Comparison of ENCODE assay signal across 7 mouse cellular contexts in genomic region chr11:72457995-72458496, GRCm38 (mm10). TPM values are rescaled to one million over a fixed set of nuclear protein-coding genes. Genes with fewer than 3 reads are reported as not detected.
DNase-seq lines count a peak whose midpoint lies in the region; ATAC-seq and TF ChIP-seq lines count a peak whose summit lies in the region.

No protein-coding gene starts in this region.

- peak; percentile 76 for DNase-seq in kidney, adult 2 months
- DNase-seq in embryo, embryonic 11 days = no peak
- DNase-seq in right cerebral cortex, postnatal 25 days = no peak

- peak overlapping the region; percentile 38 for H3K4me3 ChIP-seq in bone marrow macrophage, adult 2 months (ENCODE audit: insufficient read depth, low read length)
- no peak overlapping the region; the same call in 1 of the 2 replicates for H3K4me3 ChIP-seq in kidney, adult 2 months (ENCODE audit: insufficient read depth, low read depth, low read length)
- H3K4me3 ChIP-seq in lung, embryonic 15.5 days = no peak overlapping the region
- H3K4me3 ChIP-seq in forebrain, embryonic 13.5 days = no peak overlapping the region

- peaks cover 31% of the 10 kb centered on the region for H3K4me1 ChIP-seq in bone marrow macrophage, adult 2 months (ENCODE audit: control insufficient read depth, insufficient read depth, low read length)
- no peaks in the 10 kb centered on the region for H3K4me1 ChIP-seq in kidney, adult 2 months (ENCODE audit: control insufficient read depth, insufficient read depth, low read length)
- H3K4me1 ChIP-seq in lung, embryonic 15.5 days = peaks cover 22% of the 10 kb centered on the region; the same call in 1 of the 2 replicates
- 0 out of 2 replicates have a peak, but pooled peaks cover 9% of the 10 kb centered on the region for H3K4me1 ChIP-seq in forebrain, embryonic 13.5 days

- 62% methylated on average over 12 of the region's 12 CpGs for WGBS in kidney, adult 2 months
- 39% methylated on average over 12 of the region's 12 CpGs for WGBS in lung, embryonic 15.5 days
- 84% methylated on average over 12 of the region's 12 CpGs for WGBS in forebrain, embryonic 13.5 days

- H3K9me3 ChIP-seq in lung, embryonic 15.5 days = no peaks in the 10 kb centered on the region
- no peaks in the 10 kb centered on the region for H3K9me3 ChIP-seq in forebrain, embryonic 13.5 days (replicated peaks)

- no peak for TF ChIP-seq CTCF in bone marrow macrophage, adult 2 months (IDR thresholded peaks at IDR 0.05; ENCODE audit: low read depth, low read length)
- no peak for TF ChIP-seq CTCF in kidney, adult 2 months (conservative IDR thresholded peaks at IDR 0.05; ENCODE audit: insufficient read depth, insufficient read length, low read depth, low read length)

- H3K36me3 ChIP-seq in kidney, adult 2 months (ENCODE audit: control insufficient read depth, insufficient read depth, low read length) = no peaks in the 10 kb centered on the region
- H3K36me3 ChIP-seq in lung, embryonic 15.5 days = no peaks in the 10 kb centered on the region; the same call in 1 of the 2 replicates
- peaks cover 14% of the 10 kb centered on the region; the same call in 1 of the 2 replicates for H3K36me3 ChIP-seq in forebrain, embryonic 13.5 days (ENCODE audit: poor library complexity, severe bottlenecking)

- no peaks in the 10 kb centered on the region for H3K27me3 ChIP-seq in kidney, adult 2 months (replicated peaks; ENCODE audit: control insufficient read depth, insufficient read depth, low read length)
- no peaks in the 10 kb centered on the region for H3K27me3 ChIP-seq in lung, embryonic 15.5 days
- H3K27me3 ChIP-seq in forebrain, embryonic 13.5 days = no peaks in the 10 kb centered on the region

- TF ChIP-seq POLR2A in bone marrow macrophage, adult 2 months (IDR thresholded peaks at IDR 0.05; ENCODE audit: borderline replicate concordance, low read depth, low read length) = no peak
- no peak for TF ChIP-seq POLR2A in kidney, adult 2 months (IDR thresholded peaks at IDR 0.05; ENCODE audit: low read depth, low read length)

- H3K4me2 ChIP-seq in lung, embryonic 15.5 days = peak overlapping the region; percentile 0; the same call in 1 of the 2 replicates
- no peak overlapping the region for H3K4me2 ChIP-seq in forebrain, embryonic 13.5 days

- H3K9ac ChIP-seq in lung, embryonic 15.5 days = no peak overlapping the region
- H3K9ac ChIP-seq in forebrain, embryonic 13.5 days = no peak overlapping the region

- H3K27ac ChIP-seq in bone marrow macrophage, adult 2 months (ENCODE audit: insufficient read depth, low read depth, low read length) = peak overlapping the region; percentile 28
- H3K27ac ChIP-seq in kidney, adult 2 months (ENCODE audit: insufficient read depth, low read depth, low read length) = peak overlapping the region; percentile 66
- peak overlapping the region; percentile 82 for H3K27ac ChIP-seq in lung, embryonic 15.5 days
- no peak overlapping the region for H3K27ac ChIP-seq in forebrain, embryonic 13.5 days

- ATAC-seq in granulocyte monocyte progenitor cell, adult 5-6 weeks (replicated peaks; ENCODE audit: poor library complexity, severe bottlenecking) = peak; percentile 88
- peak; percentile 79 for ATAC-seq in lung, embryonic 15.5 days (ENCODE audit: borderline replicate concordance, extremely low read depth, low FRiP score, low TSS enrichment)
- ATAC-seq in forebrain, embryonic 13.5 days = no peak

RNA-seq across cellular contexts. Expression of gene Mybbp1a, which starts 16.9 kb away (rescaled TPM):
- 30.6 and 35.7 TPM in 2 replicates for polyA plus RNA-seq in bone marrow macrophage, adult 2 months (2012; ENCODE audit: insufficient read depth, insufficient read length, missing spikeins)
- total RNA-seq in granulocyte monocyte progenitor cell, adult 5-6 weeks (2014; fragmentation: Nextera tagmentation) = 172 and 173 TPM in 2 replicates
- total RNA-seq in granulocyte monocyte progenitor cell, adult 5-6 weeks (2017) = 132 and 239 TPM in 2 replicates
- 27.0 and 28.6 TPM in 2 replicates for polyA plus RNA-seq in kidney, adult 2 months (2012; rRNA removed)
- 137 and 140 TPM in 2 replicates for polyA plus RNA-seq in lung, embryonic 15.5 days (2015; fragmentation: Nextera tagmentation; extraction: Ambion mirVana)
- polyA plus RNA-seq in forebrain, embryonic 13.5 days (2015; fragmentation: Nextera tagmentation; extraction: Ambion mirVana) = 111 and 122 TPM in 2 replicates

RNA-seq across cellular contexts. Expression of gene Ggt6, which starts 22.7 kb away (rescaled TPM):
- not detected in 2 replicates for polyA plus RNA-seq in bone marrow macrophage, adult 2 months (2012; ENCODE audit: insufficient read depth, insufficient read length, missing spikeins)
- total RNA-seq in granulocyte monocyte progenitor cell, adult 5-6 weeks (2014; fragmentation: Nextera tagmentation) = not detected in 2 replicates
- total RNA-seq in granulocyte monocyte progenitor cell, adult 5-6 weeks (2017) = not detected in 2 replicates
- polyA plus RNA-seq in kidney, adult 2 months (2012; rRNA removed) = 24.3 and 29.3 TPM in 2 replicates
- polyA plus RNA-seq in lung, embryonic 15.5 days (2015; fragmentation: Nextera tagmentation; extraction: Ambion mirVana) = 0.14 and 0.26 TPM in 2 replicates
- not detected in 2 replicates for polyA plus RNA-seq in forebrain, embryonic 13.5 days (2015; fragmentation: Nextera tagmentation; extraction: Ambion mirVana)

RNA-seq across cellular contexts. Expression of gene Spns2, which starts 31.7 kb away (rescaled TPM):
- not detected in 2 replicates for polyA plus RNA-seq in bone marrow macrophage, adult 2 months (2012; ENCODE audit: insufficient read depth, insufficient read length, missing spikeins)
- 27.1 and 41.2 TPM in 2 replicates for total RNA-seq in granulocyte monocyte progenitor cell, adult 5-6 weeks (2014; fragmentation: Nextera tagmentation)
- 5.6 TPM in 2 replicates for total RNA-seq in granulocyte monocyte progenitor cell, adult 5-6 weeks (2017)
- 102 TPM in 2 replicates for polyA plus RNA-seq in kidney, adult 2 months (2012; rRNA removed)
- 5.3 and 6.4 TPM in 2 replicates for polyA plus RNA-seq in lung, embryonic 15.5 days (2015; fragmentation: Nextera tagmentation; extraction: Ambion mirVana)
- polyA plus RNA-seq in forebrain, embryonic 13.5 days (2015; fragmentation: Nextera tagmentation; extraction: Ambion mirVana) = 3.5 and 3.6 TPM in 2 replicates

RNA-seq across cellular contexts. Expression of gene Smtnl2, which starts 46.5 kb away (rescaled TPM):
- not detected in 2 replicates for polyA plus RNA-seq in bone marrow macrophage, adult 2 months (2012; ENCODE audit: insufficient read depth, insufficient read length, missing spikeins)
- total RNA-seq in granulocyte monocyte progenitor cell, adult 5-6 weeks (2014; fragmentation: Nextera tagmentation) = 0.79 and 1.2 TPM in 2 replicates
- not detected in 2 replicates for total RNA-seq in granulocyte monocyte progenitor cell, adult 5-6 weeks (2017)
- 20.3 and 22.1 TPM in 2 replicates for polyA plus RNA-seq in kidney, adult 2 months (2012; rRNA removed)
- polyA plus RNA-seq in lung, embryonic 15.5 days (2015; fragmentation: Nextera tagmentation; extraction: Ambion mirVana) = 156 and 158 TPM in 2 replicates
- 2.2 and 2.6 TPM in 2 replicates for polyA plus RNA-seq in forebrain, embryonic 13.5 days (2015; fragmentation: Nextera tagmentation; extraction: Ambion mirVana)

Comparison
In these comparisons a context has a peak if more than half of its experiments do, and no peak if none do; other contexts are left out.
1. RNA of gene Ggt6, which starts 22.7 kb away (polyA plus RNA-seq): 24.3 to 29.3 TPM in kidney, adult 2 months; 0.14 to 0.26 TPM in lung, embryonic 15.5 days, not detected in bone marrow macrophage, adult 2 months and not detected in forebrain, embryonic 13.5 days; every median in the first group is over 10 times any median in the second.
2. RNA of gene Spns2, which starts 31.7 kb away (polyA plus RNA-seq): 102 TPM in kidney, adult 2 months; 5.3 to 6.4 TPM in lung, embryonic 15.5 days, 3.5 to 3.6 TPM in forebrain, embryonic 13.5 days and not detected in bone marrow macrophage, adult 2 months; every median in the first group is over 10 times any median in the second.